Mouse (Mus musculus) heart, embryonic 16.5 days (tissue): ENCODE results near the gene Gpr88. TPM values are rescaled to one million over a fixed set of nuclear protein-coding genes. Genes with fewer than 3 reads are reported as not detected.

ENCODE experiments used
- ATAC-seq: fragments of 200-750 bp; cut with Nextera tagmentation; replicated peaks from 2 replicates; pipeline ENCODE4 v1.8.0; 2017; ENCODE audit warnings: moderate number of reproducible peaks; ENCODE audit not compliant: insufficient read depth, low FRiP score; ENCODE audit errors: extremely low read depth
- H3K27ac ChIP-seq: fragments of 300-500 bp; sonication (generic); 2 replicates; pipeline ENCODE4 v1.5.1; 2014; ENCODE audit warnings: mild to moderate bottlenecking, low read length, control low read depth, moderate library complexity
- H3K27me3 ChIP-seq: fragments of 300-500 bp; sonication (generic); 2 replicates; pipeline ENCODE4 v1.6.1; 2014; ENCODE audit warnings: low read length, mixed read lengths; ENCODE audit not compliant: control insufficient read depth, insufficient read depth
- H3K36me3 ChIP-seq: fragments of 300-500 bp; sonication (generic); 2 replicates; pipeline ENCODE4 v1.6.1; 2014; ENCODE audit not compliant: control insufficient read depth, insufficient read depth
- H3K4me1 ChIP-seq: fragments of 300-500 bp; sonication (generic); 2 replicates; pipeline ENCODE4 v1.6.1; 2014; ENCODE audit warnings: low read length, mixed read lengths; ENCODE audit not compliant: control insufficient read depth, insufficient read depth
- H3K4me2 ChIP-seq: fragments of 300-500 bp; sonication (generic); 2 replicates; pipeline ENCODE4 v1.6.1; 2014; ENCODE audit warnings: low read depth, mild to moderate bottlenecking, control low read depth, low read length
- H3K4me3 ChIP-seq: fragments of 300-500 bp; sonication (generic); 2 replicates; pipeline ENCODE4 v1.5.1; 2014; ENCODE audit warnings: mild to moderate bottlenecking, control low read depth, low read length
- H3K9ac ChIP-seq: fragments of 300-500 bp; sonication (generic); 2 replicates; pipeline ENCODE4 v1.6.1; 2014; ENCODE audit warnings: low read length, control low read depth
- H3K9me3 ChIP-seq: fragments of 300-500 bp; sonication (generic); replicated peaks from 2 replicates; pipeline ENCODE4 v1.6.1; 2016; ENCODE audit warnings: low read length; ENCODE audit not compliant: control insufficient read depth
- WGBS: fragments of 180-500 bp; shearing (Covaris S2); extraction: QIAGEN DNeasy Blood & Tissue Kit; methylation state at CpG from one replicate; pipeline ENCODE4 v1.1.7; 2014; 5-methylcytosine and 5-hydroxymethylcytosine counted together
- polyA plus RNA-seq: library from polyadenylated mRNA; unstranded; fragments of >200 nt; fragmentation: Nextera tagmentation; extraction: Ambion mirVana; gene quantifications from 2 replicates; pipeline ENCODE4 v1.2.1, GENCODE M21; 2015

The Gpr88 gene
- polyA plus RNA-seq, 1 experiment from 2014 or later, result 0.25 TPM

DNA sequence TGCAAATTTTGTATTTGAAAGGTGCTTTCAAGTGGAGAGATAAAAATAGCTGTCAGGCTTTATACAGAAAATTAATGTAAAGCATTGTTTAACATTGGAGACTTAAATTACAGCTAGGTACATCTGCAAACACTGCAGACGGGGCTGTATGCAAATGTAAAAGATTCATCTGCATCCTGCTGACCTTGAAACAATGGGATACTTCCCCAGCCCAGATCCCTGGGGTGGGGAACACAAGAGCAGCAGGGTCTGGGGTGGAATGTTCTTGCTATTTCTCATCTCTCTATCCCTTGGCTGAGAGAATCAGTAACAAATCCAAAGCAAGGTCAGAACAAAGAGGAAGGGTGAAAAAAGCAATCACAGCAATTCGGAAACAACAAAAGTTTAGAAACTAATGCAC lies 30.7 kb upstream of the Gpr88 start:
- WGBS, result 62% methylated on average over 2 of the region's 2 CpGs
- Histone ChIP-seq H3K36me3 (0 out of 2 replicates have a peak, but pooled peaks cover 2% of the 10 kb centered on the region), H3K4me1 (peaks cover 3% of the 10 kb centered on the region; the same call in 1 of the 2 replicates), H3K9ac (no peak overlapping the region), H3K9me3 (no peaks in the 10 kb centered on the region), H3K4me2 (no peak overlapping the region), H3K4me3 (no peak overlapping the region), H3K27me3 (no peaks in the 10 kb centered on the region), H3K27ac (no peak overlapping the region)
- no peak for ATAC-seq

DNA sequence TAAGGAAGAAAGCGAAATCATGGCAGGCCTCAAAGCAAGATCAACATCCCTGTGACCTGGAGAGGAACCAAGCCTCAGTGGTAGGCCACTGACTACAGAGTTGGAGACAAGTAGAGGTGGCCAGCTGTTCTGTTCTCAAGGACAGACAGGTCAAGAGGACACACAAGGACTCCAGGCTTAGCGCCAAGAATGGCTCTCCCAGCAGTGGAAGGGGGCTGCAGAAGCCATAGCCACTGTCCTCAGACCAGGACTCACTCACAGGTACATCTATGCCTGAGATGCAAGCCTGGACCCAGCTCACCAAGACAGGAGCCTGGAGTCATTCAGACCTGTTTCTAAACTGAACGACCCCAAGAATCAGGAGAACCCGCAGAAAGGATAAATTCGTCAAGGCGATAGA lies 28.4 kb upstream of the Gpr88 start:
- no peaks in the 10 kb centered on the region for H3K9me3 ChIP-seq
- H3K4me3 ChIP-seq, result no peak overlapping the region
- 86% methylated on average over 6 of the region's 6 CpGs for WGBS
- H3K4me2 ChIP-seq, result no peak overlapping the region
- peaks cover 3% of the 10 kb centered on the region; the same call in 1 of the 2 replicates for H3K4me1 ChIP-seq
- 0 out of 2 replicates have a peak, but pooled peaks cover 2% of the 10 kb centered on the region for H3K36me3 ChIP-seq
- no peak for ATAC-seq
- no peak overlapping the region for H3K27ac ChIP-seq
- H3K9ac ChIP-seq, result no peak overlapping the region
- no peaks in the 10 kb centered on the region for H3K27me3 ChIP-seq

DNA sequence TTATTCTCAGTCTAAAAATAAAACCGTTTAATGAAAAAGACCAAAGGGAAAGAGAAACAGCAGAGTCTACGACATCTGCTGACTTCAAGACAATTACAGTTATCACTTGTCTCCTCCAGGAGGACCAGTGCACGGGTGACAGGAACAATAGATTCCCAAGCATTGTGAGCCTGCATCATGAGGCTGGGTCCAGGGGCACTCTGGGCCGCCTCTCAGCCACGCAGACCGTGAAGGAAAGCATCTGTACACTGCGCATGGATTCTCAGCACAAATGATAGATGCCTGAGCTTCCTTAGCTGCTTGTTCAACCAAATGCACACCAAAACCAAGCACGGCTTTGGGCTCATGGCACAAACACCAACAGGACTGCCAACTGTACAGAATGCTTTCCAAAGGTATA lies 23.8 kb upstream of the Gpr88 start:
- no peak overlapping the region for H3K4me2 ChIP-seq
- no peak overlapping the region for H3K27ac ChIP-seq
- no peak overlapping the region for H3K4me3 ChIP-seq
- 0 out of 2 replicates have a peak, but pooled peaks cover 2% of the 10 kb centered on the region for H3K36me3 ChIP-seq
- no peaks in the 10 kb centered on the region for H3K9me3 ChIP-seq
- H3K4me1 ChIP-seq, result peaks cover 3% of the 10 kb centered on the region; the same call in 1 of the 2 replicates
- ATAC-seq, result no peak
- H3K9ac ChIP-seq, result no peak overlapping the region
- no peaks in the 10 kb centered on the region for H3K27me3 ChIP-seq
- 81% methylated on average over 8 of the region's 8 CpGs for WGBS

DNA sequence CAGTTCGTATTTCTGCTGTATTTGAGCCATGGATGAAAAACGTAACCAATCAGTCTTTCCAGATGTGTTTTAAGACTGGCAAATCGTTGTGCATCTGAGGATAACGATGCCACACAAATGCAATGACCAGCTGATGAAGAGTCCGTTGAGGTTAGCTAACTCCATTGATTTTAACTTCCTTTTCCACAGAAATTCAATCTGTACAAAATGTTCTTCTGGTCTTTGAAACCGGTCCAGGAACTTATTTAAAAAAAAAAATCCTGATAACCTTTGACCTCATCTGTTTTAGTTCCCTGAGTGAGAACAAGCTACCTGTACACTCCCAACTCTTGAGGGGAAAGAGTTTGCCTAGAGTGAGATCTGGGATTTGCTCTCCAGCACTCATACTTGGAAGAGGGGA lies 18.4 kb upstream of the Gpr88 start:
- no peaks in the 10 kb centered on the region for H3K27me3 ChIP-seq
- 83% methylated on average over 6 of the region's 6 CpGs for WGBS
- H3K4me2 ChIP-seq, result no peak overlapping the region
- H3K27ac ChIP-seq, result no peak overlapping the region
- H3K9me3 ChIP-seq, result no peaks in the 10 kb centered on the region
- H3K4me1 ChIP-seq, result no peaks in the 10 kb centered on the region
- no peak overlapping the region for H3K9ac ChIP-seq
- H3K36me3 ChIP-seq, result no peaks in the 10 kb centered on the region
- H3K4me3 ChIP-seq, result no peak overlapping the region
- no peak for ATAC-seq

DNA sequence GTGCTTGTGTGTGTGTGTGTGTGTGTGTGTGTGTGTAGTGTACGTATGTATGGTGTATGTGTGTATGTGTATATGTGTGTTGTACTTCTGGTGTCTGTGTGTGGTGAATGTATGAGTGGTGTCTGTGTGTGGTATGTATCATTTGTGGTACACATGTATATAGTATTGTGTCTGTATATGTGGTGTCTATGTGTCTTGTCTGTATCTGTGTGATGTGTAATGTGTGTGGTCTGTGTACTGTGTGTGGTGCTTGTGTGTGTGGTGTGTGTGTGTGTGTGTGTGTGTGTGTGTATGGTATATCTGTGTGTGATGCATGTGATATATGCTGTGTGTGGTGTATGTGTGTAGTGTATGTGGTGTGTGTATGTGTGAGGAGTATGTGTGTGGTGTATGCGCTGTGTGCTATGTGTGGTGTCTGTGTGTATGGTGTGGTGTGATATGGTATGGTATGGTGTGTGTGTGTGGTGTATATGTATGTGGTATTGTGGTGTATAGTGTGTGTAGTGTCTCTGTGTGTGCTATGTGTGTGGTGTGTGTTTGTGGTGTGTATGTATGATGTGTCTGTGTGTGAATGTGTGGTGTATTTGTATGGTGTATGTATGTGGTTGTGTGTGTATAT lies 13.8 kb upstream of the Gpr88 start:
- ATAC-seq, result no peak
- no peak overlapping the region for H3K9ac ChIP-seq
- H3K27ac ChIP-seq, result no peak overlapping the region
- H3K4me2 ChIP-seq, result no peak overlapping the region
- no peak overlapping the region for H3K4me3 ChIP-seq
- WGBS, result 95% methylated on average over 2 of the region's 2 CpGs
- H3K4me1 ChIP-seq, result no peaks in the 10 kb centered on the region
- no peaks in the 10 kb centered on the region for H3K9me3 ChIP-seq
- no peaks in the 10 kb centered on the region for H3K27me3 ChIP-seq
- no peaks in the 10 kb centered on the region for H3K36me3 ChIP-seq

DNA sequence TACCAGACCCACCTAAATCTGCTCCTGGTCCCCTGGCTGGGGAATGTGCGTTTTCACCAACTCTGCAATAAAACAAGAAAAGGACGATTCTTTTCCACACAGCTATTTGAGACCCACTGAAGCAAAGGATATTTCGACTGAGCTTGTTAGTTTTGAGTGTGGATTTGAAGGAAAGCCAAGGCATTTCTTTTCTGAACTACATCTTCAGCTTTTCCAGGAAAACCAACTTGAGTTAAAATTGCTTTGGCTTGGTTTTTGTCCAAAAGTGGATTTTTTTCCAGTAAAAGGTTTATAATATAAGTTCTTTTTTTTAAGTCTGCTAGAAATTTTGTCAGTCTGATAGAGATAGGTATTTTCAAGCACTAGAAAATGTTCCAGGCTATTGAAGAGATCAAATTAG lies 13.1 kb upstream of the Gpr88 start:
- Histone ChIP-seq H3K9me3 (no peaks in the 10 kb centered on the region), H3K27ac (no peak overlapping the region), H3K4me3 (no peak overlapping the region), H3K27me3 (no peaks in the 10 kb centered on the region), H3K36me3 (no peaks in the 10 kb centered on the region), H3K4me1 (no peaks in the 10 kb centered on the region), H3K4me2 (no peak overlapping the region), H3K9ac (no peak overlapping the region)
- 64% methylated on average over 3 of the region's 3 CpGs for whole genome bisulfite sequencing
- ATAC-seq, result no peak

DNA sequence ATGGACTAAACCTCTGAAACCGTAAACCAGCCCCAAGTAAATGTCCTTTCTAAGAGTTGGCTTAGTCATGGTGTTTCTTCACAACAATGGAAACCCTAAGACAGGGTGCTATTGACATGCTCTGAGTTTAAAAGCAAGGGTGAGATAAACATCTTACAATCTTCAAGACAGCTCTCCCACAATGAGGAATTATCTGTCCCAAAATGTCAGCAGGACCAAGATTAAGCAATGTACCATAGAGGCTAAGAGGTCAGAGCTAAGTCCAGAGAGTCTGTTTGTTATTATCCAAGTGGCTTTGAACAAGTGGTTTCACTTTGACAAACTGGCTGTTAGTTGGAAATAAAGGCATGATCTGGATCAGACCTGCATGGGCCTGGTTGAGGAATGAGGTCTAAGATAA lies 10.7 kb upstream of the Gpr88 start:
- H3K4me2 ChIP-seq, result no peak overlapping the region
- H3K9me3 ChIP-seq, result no peaks in the 10 kb centered on the region
- H3K27ac ChIP-seq, result no peak overlapping the region
- H3K4me1 ChIP-seq, result no peaks in the 10 kb centered on the region
- ATAC-seq, result no peak
- no peaks in the 10 kb centered on the region for H3K36me3 ChIP-seq
- no peak overlapping the region for H3K4me3 ChIP-seq
- no peak overlapping the region for H3K9ac ChIP-seq
- no peaks in the 10 kb centered on the region for H3K27me3 ChIP-seq
- 73% methylated on average over 1 of the region's 1 CpGs for WGBS

DNA sequence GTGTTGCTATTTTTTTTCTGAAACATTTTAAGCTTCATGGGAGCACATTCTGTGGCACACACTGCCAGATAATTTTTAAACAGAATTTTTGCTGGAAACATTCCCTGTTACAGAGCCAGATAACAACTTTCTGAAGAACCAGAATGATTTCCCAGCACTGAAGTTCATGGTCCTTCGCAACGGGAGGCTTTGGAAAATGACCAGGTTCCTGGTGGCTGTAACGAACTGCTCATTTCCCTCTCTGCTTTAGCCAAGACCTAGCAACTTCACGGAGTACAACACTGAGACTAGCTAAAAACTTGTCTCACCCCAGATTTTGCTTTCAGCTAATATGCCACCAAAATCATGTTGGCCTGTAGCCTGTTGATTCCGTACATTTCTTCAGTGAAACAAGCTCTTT lies 9.8 kb upstream of the Gpr88 start:
- no peak for ATAC-seq
- WGBS, result 74% methylated on average over 5 of the region's 5 CpGs
- Histone ChIP-seq H3K9ac (no peak overlapping the region), H3K4me3 (no peak overlapping the region), H3K27me3 (no peaks in the 10 kb centered on the region), H3K4me1 (no peaks in the 10 kb centered on the region), H3K36me3 (no peaks in the 10 kb centered on the region), H3K4me2 (no peak overlapping the region), H3K27ac (no peak overlapping the region), H3K9me3 (no peaks in the 10 kb centered on the region)

DNA sequence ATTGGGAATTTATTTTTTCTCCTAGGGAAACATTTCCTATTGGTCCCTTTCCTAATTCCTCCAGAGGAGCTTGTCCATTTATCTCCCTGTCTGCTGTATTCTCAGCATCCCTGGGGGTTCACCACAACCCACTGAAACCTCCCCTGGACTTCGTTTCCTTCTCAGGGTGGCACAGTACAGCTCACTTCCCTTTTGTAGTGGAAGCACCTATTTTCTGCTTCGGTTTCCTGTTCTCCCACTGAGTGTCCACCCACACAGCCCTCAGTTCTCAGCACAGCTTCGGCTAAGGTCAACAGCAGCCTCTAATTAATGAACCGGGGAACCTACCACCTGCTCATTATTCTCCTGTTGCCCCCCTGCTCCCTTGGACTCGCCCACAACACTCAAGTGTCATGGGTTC lies 2.8 kb upstream of the Gpr88 start:
- H3K4me3 ChIP-seq, result no peak overlapping the region
- WGBS, result 62% methylated on average over 5 of the region's 5 CpGs
- no peak overlapping the region for H3K9ac ChIP-seq
- no peaks in the 10 kb centered on the region for H3K9me3 ChIP-seq
- peaks cover 25% of the 10 kb centered on the region for H3K27me3 ChIP-seq
- no peak overlapping the region for H3K4me2 ChIP-seq
- H3K4me1 ChIP-seq, result peaks cover 21% of the 10 kb centered on the region
- H3K27ac ChIP-seq, result no peak overlapping the region
- no peaks in the 10 kb centered on the region for H3K36me3 ChIP-seq
- no peak for ATAC-seq
